Mouse (Mus musculus) heart, embryonic 16.5 days (tissue): Measurements from ENCODE around the gene Tiam1. TPM values are rescaled to one million over a fixed set of nuclear protein-coding genes. Genes with fewer than 3 reads are reported as not detected.
A peak's percentile ranks its signal among the peaks of the same experiment; 100 is the strongest.

Experiments used
- ATAC-seq: fragments of 200-750 bp; cut with Nextera tagmentation; replicated peaks from 2 replicates; pipeline ENCODE4 v1.8.0; 2017; ENCODE audit warnings: moderate number of reproducible peaks; ENCODE audit not compliant: insufficient read depth, low FRiP score; ENCODE audit errors: extremely low read depth
- H3K27ac ChIP-seq: fragments of 300-500 bp; sonication (generic); 2 replicates; pipeline ENCODE4 v1.5.1; 2014; ENCODE audit warnings: mild to moderate bottlenecking, low read length, control low read depth, moderate library complexity
- H3K27me3 ChIP-seq: fragments of 300-500 bp; sonication (generic); 2 replicates; pipeline ENCODE4 v1.6.1; 2014; ENCODE audit warnings: low read length, mixed read lengths; ENCODE audit not compliant: control insufficient read depth, insufficient read depth
- H3K36me3 ChIP-seq: fragments of 300-500 bp; sonication (generic); 2 replicates; pipeline ENCODE4 v1.6.1; 2014; ENCODE audit not compliant: control insufficient read depth, insufficient read depth
- H3K4me1 ChIP-seq: fragments of 300-500 bp; sonication (generic); 2 replicates; pipeline ENCODE4 v1.6.1; 2014; ENCODE audit warnings: low read length, mixed read lengths; ENCODE audit not compliant: control insufficient read depth, insufficient read depth
- H3K4me2 ChIP-seq: fragments of 300-500 bp; sonication (generic); 2 replicates; pipeline ENCODE4 v1.6.1; 2014; ENCODE audit warnings: low read depth, mild to moderate bottlenecking, control low read depth, low read length
- H3K4me3 ChIP-seq: fragments of 300-500 bp; sonication (generic); 2 replicates; pipeline ENCODE4 v1.5.1; 2014; ENCODE audit warnings: mild to moderate bottlenecking, control low read depth, low read length
- H3K9ac ChIP-seq: fragments of 300-500 bp; sonication (generic); 2 replicates; pipeline ENCODE4 v1.6.1; 2014; ENCODE audit warnings: low read length, control low read depth
- H3K9me3 ChIP-seq: fragments of 300-500 bp; sonication (generic); replicated peaks from 2 replicates; pipeline ENCODE4 v1.6.1; 2016; ENCODE audit warnings: low read length; ENCODE audit not compliant: control insufficient read depth
- WGBS: fragments of 180-500 bp; shearing (Covaris S2); extraction: QIAGEN DNeasy Blood & Tissue Kit; methylation state at CpG from one replicate; pipeline ENCODE4 v1.1.7; 2014; 5-methylcytosine and 5-hydroxymethylcytosine counted together
- polyA plus RNA-seq: library from polyadenylated mRNA; unstranded; fragments of >200 nt; fragmentation: Nextera tagmentation; extraction: Ambion mirVana; gene quantifications from 2 replicates; pipeline ENCODE4 v1.2.1, GENCODE M21; 2015

Gene Tiam1
- polyA plus RNA-seq, 1 experiment from 2014 or later = 9.4 TPM

- H3K4me1 ChIP-seq = peaks cover 31% of the 10 kb centered on the region
- no peak overlapping the region for H3K4me2 ChIP-seq
- ATAC-seq = no peak
- H3K27me3 ChIP-seq = no peaks in the 10 kb centered on the region
- 83% methylated on average over 4 of the region's 4 CpGs for WGBS
- H3K9ac ChIP-seq = no peak overlapping the region
- no peak overlapping the region for H3K4me3 ChIP-seq
- no peak overlapping the region for H3K27ac ChIP-seq
- no peaks in the 10 kb centered on the region for H3K36me3 ChIP-seq
- no peaks in the 10 kb centered on the region; the same call in 1 of the 2 replicates for H3K9me3 ChIP-seq
Observed at GRCm38 (mm10) chr16:89993506-89993905, 150.1 kb downstream of the Tiam1 start.

- Histone ChIP-seq H3K27me3 (no peaks in the 10 kb centered on the region), H3K4me2 (no peak overlapping the region), H3K4me1 (peaks cover 31% of the 10 kb centered on the region), H3K36me3 (no peaks in the 10 kb centered on the region), H3K27ac (peak overlapping the region; percentile 49), H3K9ac (no peak overlapping the region), H3K9me3 (no peaks in the 10 kb centered on the region; the same call in 1 of the 2 replicates), H3K4me3 (no peak overlapping the region)
- WGBS = 44% methylated on average over 12 of the region's 12 CpGs
- ATAC-seq = peak; percentile 72
Observed at GRCm38 (mm10) chr16:89991701-89992152, 151.8 kb downstream of the Tiam1 start.

GRCm38 (mm10) chr16:89990288-89990955, 153.1 kb downstream of the Tiam1 start:
- H3K9ac ChIP-seq = no peak overlapping the region
- H3K4me1 ChIP-seq = peaks cover 36% of the 10 kb centered on the region
- no peak overlapping the region for H3K4me3 ChIP-seq
- 78% methylated on average over 5 of the region's 5 CpGs for WGBS
- no peaks in the 10 kb centered on the region for H3K27me3 ChIP-seq
- no peak overlapping the region for H3K27ac ChIP-seq
- no peaks in the 10 kb centered on the region for H3K9me3 ChIP-seq
- no peak overlapping the region for H3K4me2 ChIP-seq
- no peaks in the 10 kb centered on the region for H3K36me3 ChIP-seq
- no peak for ATAC-seq

- H3K9ac ChIP-seq = no peak overlapping the region
- H3K4me2 ChIP-seq = no peak overlapping the region
- H3K4me3 ChIP-seq = no peak overlapping the region
- 65% methylated on average over 10 of the region's 10 CpGs for WGBS
- H3K4me1 ChIP-seq = peaks cover 36% of the 10 kb centered on the region
- H3K27ac ChIP-seq = no peak overlapping the region
- H3K27me3 ChIP-seq = no peaks in the 10 kb centered on the region
- no peaks in the 10 kb centered on the region for H3K36me3 ChIP-seq
- no peak for ATAC-seq
- no peaks in the 10 kb centered on the region for H3K9me3 ChIP-seq
Observed at GRCm38 (mm10) chr16:89989816-89990215, 153.8 kb downstream of the Tiam1 start.

GRCm38 (mm10) chr16:89986672-89987362, 156.8 kb downstream of the Tiam1 start:
- ATAC-seq = peak; percentile 30
- H3K4me1 ChIP-seq = peaks cover 17% of the 10 kb centered on the region
- no peak overlapping the region for H3K9ac ChIP-seq
- H3K27me3 ChIP-seq = no peaks in the 10 kb centered on the region
- 81% methylated on average over 18 of the region's 18 CpGs for WGBS
- H3K4me3 ChIP-seq = no peak overlapping the region
- no peaks in the 10 kb centered on the region for H3K36me3 ChIP-seq
- no peaks in the 10 kb centered on the region for H3K9me3 ChIP-seq
- H3K4me2 ChIP-seq = no peak overlapping the region
- no peak overlapping the region; the same call in 1 of the 2 replicates for H3K27ac ChIP-seq

GRCm38 (mm10) chr16:89985702-89986481, 157.7 kb downstream of the Tiam1 start:
- no peaks in the 10 kb centered on the region for H3K9me3 ChIP-seq
- H3K36me3 ChIP-seq = no peaks in the 10 kb centered on the region
- H3K27ac ChIP-seq = no peak overlapping the region; the same call in 1 of the 2 replicates
- no peak overlapping the region for H3K4me3 ChIP-seq
- H3K27me3 ChIP-seq = no peaks in the 10 kb centered on the region
- ATAC-seq = peak; percentile 56
- H3K4me2 ChIP-seq = peak overlapping the region; percentile 32
- H3K4me1 ChIP-seq = peaks cover 15% of the 10 kb centered on the region
- 39% methylated on average over 20 of the region's 20 CpGs for WGBS
- no peak overlapping the region for H3K9ac ChIP-seq

- H3K27ac ChIP-seq = no peak overlapping the region
- no peaks in the 10 kb centered on the region for H3K4me1 ChIP-seq
- no peaks in the 10 kb centered on the region for H3K27me3 ChIP-seq
- no peak for ATAC-seq
- no peak overlapping the region for H3K4me2 ChIP-seq
- H3K36me3 ChIP-seq = no peaks in the 10 kb centered on the region
- 83% methylated on average over 11 of the region's 11 CpGs for WGBS
- no peak overlapping the region for H3K9ac ChIP-seq
- no peak overlapping the region for H3K4me3 ChIP-seq
- H3K9me3 ChIP-seq = no peaks in the 10 kb centered on the region; the same call in 1 of the 2 replicates
Observed at GRCm38 (mm10) chr16:89980075-89980744, 163.4 kb downstream of the Tiam1 start.

- ATAC-seq = no peak
- 84% methylated on average over 9 of the region's 9 CpGs for WGBS
- H3K4me2 ChIP-seq = no peak overlapping the region
Observed at GRCm38 (mm10) chr16:89975441-89975840, 168.1 kb downstream of the Tiam1 start.

More at GRCm38 (mm10) chr16:89975441-89975840, 168.1 kb downstream of the Tiam1 start:
- Histone ChIP-seq H3K36me3 (no peaks in the 10 kb centered on the region), H3K4me3 (no peak overlapping the region), H3K9ac (no peak overlapping the region), H3K9me3 (no peaks in the 10 kb centered on the region; the same call in 1 of the 2 replicates), H3K4me1 (no peaks in the 10 kb centered on the region), H3K27me3 (no peaks in the 10 kb centered on the region), H3K27ac (no peak overlapping the region)
